Mouse (Mus musculus) E14TG2a.4 (cell line): ENCODE measurements around the gene Ptpa.

Experiments used
- CTCF ChIP-seq: conservative IDR thresholded peaks from 2 replicates; pipeline ENCODE4 v1.5.1; 2014; ENCODE audit warnings: low read length
- NANOG ChIP-seq: IDR thresholded peaks from 2 replicates; pipeline ENCODE4 v1.6.1; 2014; ENCODE audit warnings: borderline replicate concordance, low read length, mixed read lengths
- POU5F1 ChIP-seq: IDR thresholded peaks from 2 replicates; pipeline ENCODE4 v1.6.1; 2014; ENCODE audit warnings: low read length, borderline replicate concordance

GRCm38 (mm10) chr2:30379307-30379706, 36.5 kb upstream of the Ptpa start:
- no peak for TF ChIP-seq CTCF
- no peak for TF ChIP-seq NANOG
- no peak for TF ChIP-seq POU5F1
